Mouse (Mus musculus): ENCODE measurements around the gene Gm340.

Gm340 gene

GRCm38 (mm10) chr19:41581706-41582420 is at the start of gene Gm340:
Gene Gm340 (plus strand): TSS chr19:41582370.
- DNase-seq = no peak

GRCm38 (mm10) chr19:41534021-41534420 is 48.1 kb upstream of the Gm340 start:
- no peak for DNase-seq

GRCm38 (mm10) chr19:41556981-41557380 is 25.2 kb upstream of the Gm340 start:
- DNase-seq = no peak

- no peak for DNase-seq
Measured at GRCm38 (mm10) chr19:41557491-41557890, 24.7 kb upstream of the Gm340 start.

GRCm38 (mm10) chr19:41558891-41559486 is 23.2 kb upstream of the Gm340 start:
- DNase-seq = no peak

GRCm38 (mm10) chr19:41560856-41561255 is 21.3 kb upstream of the Gm340 start:
- no peak for DNase-seq

GRCm38 (mm10) chr19:41568791-41569190 is 13.4 kb upstream of the Gm340 start:
- DNase-seq = no peak

- DNase-seq = no peak
Measured at GRCm38 (mm10) chr19:41573700-41574099, 8.5 kb upstream of the Gm340 start.

GRCm38 (mm10) chr19:41577576-41577975 is 4.6 kb upstream of the Gm340 start:
- no peak for DNase-seq

GRCm38 (mm10) chr19:41579311-41579920 is 2.8 kb upstream of the Gm340 start:
- peak; percentile 52 for DNase-seq

GRCm38 (mm10) chr19:41582918-41583514 is 846 bp downstream of the Gm340 start:
- DNase-seq = no peak

- DNase-seq = no peak
Measured at GRCm38 (mm10) chr19:41586752-41587151, 4.6 kb downstream of the Gm340 start.

- DNase-seq = no peak
Measured at GRCm38 (mm10) chr19:41587431-41588222, 5.5 kb downstream of the Gm340 start.

- no peak for DNase-seq
Measured at GRCm38 (mm10) chr19:41589026-41589425, 6.9 kb downstream of the Gm340 start.

GRCm38 (mm10) chr19:41589681-41590080 is 7.5 kb downstream of the Gm340 start:
- DNase-seq = no peak

- DNase-seq = no peak
Measured at GRCm38 (mm10) chr19:41591808-41592207, 9.6 kb downstream of the Gm340 start.

- DNase-seq = no peak
Measured at GRCm38 (mm10) chr19:41597170-41597894, 15.2 kb downstream of the Gm340 start.

- no peak for DNase-seq
Measured at GRCm38 (mm10) chr19:41600647-41601046, 18.5 kb downstream of the Gm340 start.

GRCm38 (mm10) chr19:41606208-41606987 is 24.2 kb downstream of the Gm340 start:
- no peak for DNase-seq

GRCm38 (mm10) chr19:41611683-41612082 is 29.5 kb downstream of the Gm340 start:
- DNase-seq = no peak

- no peak for DNase-seq
Measured at GRCm38 (mm10) chr19:41613325-41614087, 31.3 kb downstream of the Gm340 start.
